In genomic region chr10:117844279-117844678, GRCm38 (mm10) we compare ENCODE assay signal across 8 mouse cellular contexts. TPM values are rescaled to one million over a fixed set of nuclear protein-coding genes. Genes with fewer than 3 reads are reported as not detected.
DNase-seq lines count a peak whose midpoint lies in the region; ATAC-seq and TF ChIP-seq lines count a peak whose summit lies in the region.

No protein-coding gene starts in this region.

- peak overlapping the region; percentile 99 for H3K9ac ChIP-seq in heart, embryonic 14.5 days (ENCODE audit: low read length)

- H3K27ac ChIP-seq in heart, embryonic 14.5 days (replicated peaks in 1 of 2; ENCODE audit: control insufficient read depth in 1 of 2, insufficient read depth in 1 of 2, low read depth in 2 of 2, low read length in 2 of 2), result no peak overlapping the region; a peak in 1 of 4 replicates
- no peak overlapping the region for H3K27ac ChIP-seq in hindbrain, embryonic 10.5 days
- peak overlapping the region; percentile 80 for H3K27ac ChIP-seq in macrophage

- no peak for TF ChIP-seq CTCF in E14TG2a.4 (conservative IDR thresholded peaks at IDR 0.05; ENCODE audit: low read length)

- H3K4me2 ChIP-seq in heart, embryonic 14.5 days (ENCODE audit: low read length), result peak overlapping the region; percentile 74

- no peak for ATAC-seq in heart, embryonic 14.5 days (ENCODE audit: insufficient number of reproducible peaks, insufficient read depth, low FRiP score, low read depth)

- WGBS in heart, embryonic 14.5 days, result 17% methylated on average over 5 of the region's 5 CpGs
- WGBS in hindbrain, embryonic 10.5 days, result 64% methylated on average over 5 of the region's 5 CpGs
- 5% methylated on average over 5 of the region's 5 CpGs for WGBS in macrophage (ENCODE audit: missing documents)

- peak overlapping the region; percentile 13 to 96; a peak in 3 of 4 replicates for H3K4me3 ChIP-seq in heart, embryonic 14.5 days (ENCODE audit: control insufficient read depth in 1 of 2, insufficient read depth in 1 of 2, low read depth in 1 of 2, low read length in 2 of 2)
- H3K4me3 ChIP-seq in E14TG2a.4 (replicated peaks; ENCODE audit: low read length), result peak overlapping the region; percentile 88
- peak overlapping the region; percentile 82 for H3K4me3 ChIP-seq in hindbrain, embryonic 10.5 days
- H3K4me3 ChIP-seq in macrophage (ENCODE audit: inconsistent target), result peak overlapping the region; percentile 59

- no peaks in the 10 kb centered on the region for H3K27me3 ChIP-seq in heart, embryonic 14.5 days (ENCODE audit: control insufficient read depth, insufficient read depth, low read length)
- peaks cover 5% of the 10 kb centered on the region; the same call in 1 of the 2 replicates for H3K27me3 ChIP-seq in E14TG2a.4 (ENCODE audit: insufficient read depth, low read length)
- no peaks in the 10 kb centered on the region; the same call in 1 of the 2 replicates for H3K27me3 ChIP-seq in hindbrain, embryonic 10.5 days (ENCODE audit: insufficient read depth, poor library complexity, severe bottlenecking)

- peaks cover 3 to 39% of the 10 kb centered on the region in 2 experiments for H3K4me1 ChIP-seq in heart, embryonic 14.5 days (ENCODE audit: control insufficient read depth in 2 of 2, insufficient read depth in 2 of 2, low read length in 2 of 2)
- peaks cover 64% of the 10 kb centered on the region for H3K4me1 ChIP-seq in E14TG2a.4 (replicated peaks; ENCODE audit: low read depth, low read length)
- peaks cover 30% of the 10 kb centered on the region for H3K4me1 ChIP-seq in hindbrain, embryonic 10.5 days (replicated peaks)

- H3K9me3 ChIP-seq in heart, embryonic 14.5 days (ENCODE audit: control insufficient read depth, low read length), result no peaks in the 10 kb centered on the region
- no peaks in the 10 kb centered on the region for H3K9me3 ChIP-seq in E14TG2a.4 (ENCODE audit: low read length)
- H3K9me3 ChIP-seq in hindbrain, embryonic 10.5 days, result no peaks in the 10 kb centered on the region

- H3K36me3 ChIP-seq in heart, embryonic 14.5 days (ENCODE audit: control insufficient read depth, insufficient read depth, low read length), result no peaks in the 10 kb centered on the region
- H3K36me3 ChIP-seq in E14TG2a.4 (ENCODE audit: insufficient read depth, low read length), result peaks cover 4% of the 10 kb centered on the region; the same call in 1 of the 2 replicates
- no peaks in the 10 kb centered on the region for H3K36me3 ChIP-seq in hindbrain, embryonic 10.5 days
- H3K36me3 ChIP-seq in macrophage (ENCODE audit: inconsistent target), result no peaks in the 10 kb centered on the region

- peaks cover 56% of the 10 kb centered on the region for H3K79me2 ChIP-seq in macrophage (ENCODE audit: inconsistent target)

- DNase-seq in heart, adult 9 months (ENCODE audit: low spot score in 2 of 2), result no peak
- DNase-seq in hindbrain, embryonic 10.5 days (ENCODE audit: low spot score), result no peak
- DNase-seq in ovary, postnatal 14 days (ENCODE audit: low spot score), result no peak
- DNase-seq in layer of hippocampus, adult 9-11 months, result no peak
- no peak for DNase-seq in urinary bladder, postnatal 36 days (ENCODE audit: low spot score in 2 of 2)

RNA-seq across cellular contexts. Expression of gene Rap1b, which starts 1.6 kb away (rescaled TPM):
- 133 and 143 TPM in 2 replicates for polyA plus RNA-seq in heart, embryonic 14.5 days (2014; fragmentation: Nextera tagmentation; extraction: Ambion mirVana)
- polyA plus RNA-seq in hindbrain, embryonic 10.5 days (2016; fragmentation: Nextera tagmentation; extraction: Ambion mirVana), result 131 and 147 TPM in 2 replicates
- 100 to 1,000 TPM in 25 of 26 experiments, 10 to 100 TPM in 1; 70.7 to 351 (median 212) TPM for total RNA-seq in macrophage (2018; cell fraction: chromatin; rRNA removed)
- 100 to 1,000 TPM; 377 to 760 (median 592) TPM for total RNA-seq in macrophage (2018; cell fraction: cytosol; rRNA removed)
- 100 to 1,000 TPM; 221 to 711 (median 424) TPM for total RNA-seq in macrophage (2018; cell fraction: nucleus; rRNA removed)
- 389 to 490 TPM (median 469 TPM) in 3 replicates for polyA plus RNA-seq in macrophage (2018)

RNA-seq across cellular contexts. Expression of gene Nup107, which starts 51.8 kb away (rescaled TPM):
- polyA plus RNA-seq in heart, embryonic 14.5 days (2014; fragmentation: Nextera tagmentation; extraction: Ambion mirVana), result 41.0 and 42.5 TPM in 2 replicates
- 70.6 and 94.1 TPM in 2 replicates for polyA plus RNA-seq in hindbrain, embryonic 10.5 days (2016; fragmentation: Nextera tagmentation; extraction: Ambion mirVana)
- 10 to 100 TPM in 17 of 26 experiments, 1 to 10 TPM in 9; 4.5 to 32.4 (median 15.9) TPM for total RNA-seq in macrophage (2018; cell fraction: chromatin; rRNA removed)
- 10 to 100 TPM in 1 of 26 experiments, 1 to 10 TPM in 25; 2.7 to 10.6 (median 6.8) TPM for total RNA-seq in macrophage (2018; cell fraction: cytosol; rRNA removed)
- 10 to 100 TPM in 9 of 26 experiments, 1 to 10 TPM in 17; 3.0 to 32.6 (median 9.2) TPM for total RNA-seq in macrophage (2018; cell fraction: nucleus; rRNA removed)
- polyA plus RNA-seq in macrophage (2018), result 8.0 to 24.8 TPM (median 17.9 TPM) in 3 replicates
